Mouse (Mus musculus) MEL (cell line): ENCODE results near the gene Rffl. TPM values are rescaled to one million over a fixed set of nuclear protein-coding genes. Genes with fewer than 3 reads are reported as not detected.

Experiments used
- DNase-seq: peaks from one replicate; pipeline ENCODE4 v3.0.0; 2011; ENCODE audit warnings: low read depth, low spot score
- H3K27ac ChIP-seq: 2 replicates; pipeline ENCODE4 v1.5.1; 2012; ENCODE audit warnings: low read depth, mild to moderate bottlenecking, control low read depth, low read length, moderate library complexity; ENCODE audit not compliant: control insufficient read depth
- H3K27me3 ChIP-seq, 2 experiments: fragments of 150-350 bp in 1 of 2; sonication (generic) in 1 of 2; 2 replicates each; pipeline ENCODE4 v1.6.1; 2012; ENCODE audit warnings: low read length in 2 of 2, mild to moderate bottlenecking in 2 of 2, improper control_type of control experiment in 1 of 2, moderate library complexity in 1 of 2; ENCODE audit not compliant: insufficient read depth in 2 of 2, control insufficient read depth in 1 of 2
- H3K36me3 ChIP-seq, 2 experiments: 2 replicates each; pipeline ENCODE4 v1.6.1; 2012 to 2014; ENCODE audit warnings: low read length in 2 of 2, improper control_type of control experiment in 1 of 2, inconsistent platforms in 1 of 2, mild to moderate bottlenecking in 1 of 2; ENCODE audit not compliant: insufficient read depth in 2 of 2, control insufficient read depth in 1 of 2
- H3K4me1 ChIP-seq, 2 experiments: fragments of 150-350 bp in 1 of 2; sonication (generic) in 1 of 2; 2 replicates each; pipeline ENCODE4 v1.6.1; 2012; ENCODE audit warnings: low read length in 2 of 2, improper control_type of control experiment in 1 of 2, mild to moderate bottlenecking in 1 of 2; ENCODE audit not compliant: insufficient read depth in 2 of 2, control insufficient read depth in 1 of 2
- H3K4me3 ChIP-seq, 2 experiments: fragments of 150-350 bp in 1 of 2; sonication (generic) in 1 of 2; 2 replicates each; pipeline ENCODE4 v1.5.1; 2012; ENCODE audit warnings: low read depth in 2 of 2, low read length in 2 of 2, mild to moderate bottlenecking in 2 of 2, moderate library complexity in 2 of 2, control low read depth in 1 of 2, improper control_type of control experiment in 1 of 2; ENCODE audit not compliant: control insufficient read depth in 1 of 2, insufficient read depth in 1 of 2
- H3K79me2 ChIP-seq: 2 replicates; pipeline ENCODE4 v1.6.1; 2012; ENCODE audit warnings: mild to moderate bottlenecking, low read length, moderate library complexity; ENCODE audit not compliant: control insufficient read depth, poor library complexity, insufficient read depth
- H3K9ac ChIP-seq: 2 replicates; pipeline ENCODE4 v1.6.1; 2012; ENCODE audit warnings: low read depth, mild to moderate bottlenecking, control low read depth, low read length, moderate library complexity; ENCODE audit not compliant: control insufficient read depth, poor library complexity, severe bottlenecking
- H3K9me3 ChIP-seq: fragments of 150-350 bp; sonication (generic); replicated peaks from 2 replicates; pipeline ENCODE4 v1.6.1; 2012; ENCODE audit warnings: mild to moderate bottlenecking, low read length, improper control_type of control experiment, moderate library complexity; ENCODE audit not compliant: insufficient read depth
- CHD1 ChIP-seq: IDR thresholded peaks from 2 replicates; pipeline ENCODE4 v1.6.1; 2012; ENCODE audit warnings: low read depth, mild to moderate bottlenecking, inconsistent platforms, low read length, improper control_type of control experiment
- CHD2 ChIP-seq: IDR thresholded peaks from 2 replicates; pipeline ENCODE4 v1.6.1; 2011; ENCODE audit warnings: low read length, improper control_type of control experiment
- CTCF ChIP-seq, 3 experiments: IDR thresholded peaks in 2 of 3; conservative IDR thresholded peaks in 1 of 3; 2 replicates each; pipeline ENCODE4 v1.5.1; 2011 to 2012; ENCODE audit warnings: low read length in 3 of 3, low read depth in 2 of 3, mild to moderate bottlenecking in 2 of 3, improper control_type of control experiment in 1 of 3, inconsistent platforms in 1 of 3, mixed read lengths in 1 of 3, moderate library complexity in 1 of 3; ENCODE audit not compliant: control insufficient read depth in 1 of 3, insufficient read depth in 1 of 3, poor library complexity in 1 of 3, severe bottlenecking in 1 of 3
- E2F4 ChIP-seq: IDR thresholded peaks from 2 replicates; pipeline ENCODE4 v1.6.1; 2011; ENCODE audit warnings: low read depth, low read length, improper control_type of control experiment, borderline replicate concordance
- EP300 ChIP-seq, 2 experiments: IDR thresholded peaks; 2 replicates each; pipeline ENCODE4 v1.6.1; 2011; ENCODE audit warnings: improper control_type of control experiment in 2 of 2, low read length in 2 of 2, low read depth in 1 of 2, mild to moderate bottlenecking in 1 of 2
- GABPA ChIP-seq: IDR thresholded peaks from 2 replicates; pipeline ENCODE4 v1.6.1; 2012; ENCODE audit warnings: low read depth, mild to moderate bottlenecking, inconsistent platforms, low read length, improper control_type of control experiment, moderate library complexity
- HCFC1 ChIP-seq: IDR thresholded peaks from 2 replicates; pipeline ENCODE4 v1.6.1; 2012; ENCODE audit warnings: low read depth, mild to moderate bottlenecking, inconsistent platforms, low read length, improper control_type of control experiment, moderate library complexity
- MAFK ChIP-seq: IDR thresholded peaks from 2 replicates; pipeline ENCODE4 v1.6.1; 2011; ENCODE audit warnings: low read depth, mild to moderate bottlenecking, low read length, improper control_type of control experiment, borderline replicate concordance
- MAX ChIP-seq: IDR thresholded peaks from 2 replicates; pipeline ENCODE4 v1.6.1; 2011; ENCODE audit warnings: low read length, improper control_type of control experiment
- MEF2A ChIP-seq: IDR thresholded peaks from 2 replicates; pipeline ENCODE4 v1.6.1; 2014; ENCODE audit warnings: low read depth, mild to moderate bottlenecking, inconsistent platforms, low read length, improper control_type of control experiment; ENCODE audit not compliant: poor library complexity, insufficient replicate concordance, severe bottlenecking; ENCODE audit errors: extremely low read depth
- MXI1 ChIP-seq: IDR thresholded peaks from 2 replicates; pipeline ENCODE4 v1.6.1; 2011; ENCODE audit warnings: mild to moderate bottlenecking, low read depth, low read length, improper control_type of control experiment
- MYC ChIP-seq: IDR thresholded peaks from 2 replicates; pipeline ENCODE4 v1.6.1; 2011; ENCODE audit warnings: low read depth, mild to moderate bottlenecking, low read length, improper control_type of control experiment, moderate library complexity
- NELFE ChIP-seq: IDR thresholded peaks from 2 replicates; pipeline ENCODE4 v1.6.1; 2011; ENCODE audit warnings: low read depth, low read length, improper control_type of control experiment
- POLR2A ChIP-seq, 2 experiments: IDR thresholded peaks; 2 replicates each; pipeline ENCODE4 v1.6.1; 2011 to 2012; ENCODE audit warnings: low read length in 2 of 2, mild to moderate bottlenecking in 2 of 2, control low read depth in 1 of 2, improper control_type of control experiment in 1 of 2, low read depth in 1 of 2, moderate library complexity in 1 of 2; ENCODE audit not compliant: control insufficient read depth in 1 of 2, insufficient read depth in 1 of 2, poor library complexity in 1 of 2
- POLR2AphosphoS2 ChIP-seq: IDR thresholded peaks from 2 replicates; pipeline ENCODE4 v1.6.1; 2011; ENCODE audit warnings: low read length, improper control_type of control experiment
- POLR2AphosphoS5 ChIP-seq: IDR thresholded peaks from 2 replicates; pipeline ENCODE4 v1.6.1; 2012; ENCODE audit warnings: low read depth, borderline replicate concordance, mild to moderate bottlenecking, inconsistent platforms, low read length, moderate library complexity, mixed read lengths
- TBP ChIP-seq: IDR thresholded peaks from 2 replicates; pipeline ENCODE4 v1.8.0; 2011; ENCODE audit warnings: low read depth, low read length, improper control_type of control experiment
- USF1 ChIP-seq: IDR thresholded peaks from 2 replicates; pipeline ENCODE4 v1.6.1; 2014; ENCODE audit warnings: low read depth, mild to moderate bottlenecking, inconsistent platforms, low read length, improper control_type of control experiment, moderate library complexity
- ZC3H11A ChIP-seq: IDR thresholded peaks from 2 replicates; pipeline ENCODE4 v1.6.1; 2012; ENCODE audit warnings: low read depth, mild to moderate bottlenecking, inconsistent platforms, low read length, improper control_type of control experiment
- ZKSCAN1 ChIP-seq: IDR thresholded peaks from 2 replicates; pipeline ENCODE4 v1.6.1; 2012; ENCODE audit warnings: low read depth, mild to moderate bottlenecking, inconsistent platforms, low read length, improper control_type of control experiment, moderate library complexity
- polyA plus RNA-seq, 2 experiments: library from polyadenylated mRNA; stranded (reverse) in 1 of 2; unstranded in 1 of 2; fragments of >175 nt in 1 of 2; fragments of >200 nt in 1 of 2; gene quantifications; 2 replicates each; pipeline versions ENCODE4 v1.2.1 to v1.2.4; 2012; ENCODE audit warnings: low replicate concordance in 2 of 2, low read depth in 1 of 2; ENCODE audit not compliant: insufficient read length in 2 of 2, insufficient read depth in 1 of 2, missing spikeins in 1 of 2
- total RNA-seq: library from RNA; depleted of rRNA; stranded (reverse); fragments of 300-350 nt; gene quantifications from 2 replicates; pipeline ENCODE4 v1.2.3, GENCODE M21; 2012

Rffl gene
- total and polyA plus RNA-seq, 3 experiments, result 15.2 to 17.8 TPM; not detected in 1

GRCm38 (mm10) chr11:82901606-82902310, 30.7 kb upstream of the Rffl start:
- TF ChIP-seq MAX (no peak), POLR2AphosphoS5 (no peak), HCFC1 (no peak)
- H3K27me3 ChIP-seq, result no peaks in the 10 kb centered on the region
- peaks cover 6 to 11% of the 10 kb centered on the region in 2 experiments for H3K36me3 ChIP-seq
- H3K27ac ChIP-seq, result no peak overlapping the region
- H3K4me1 ChIP-seq, result 0 out of 4 replicates have a peak, but pooled peaks cover 0 to 6% of the 10 kb centered on the region in 2 experiments
- peaks cover 7% of the 10 kb centered on the region for H3K79me2 ChIP-seq
- H3K9ac ChIP-seq, result no peak overlapping the region
- H3K4me3 ChIP-seq, result no peak overlapping the region
- no peaks in the 10 kb centered on the region for H3K9me3 ChIP-seq
- no peak for DNase-seq

- no peak for DNase-seq
- TF ChIP-seq TBP (no peak), POLR2AphosphoS2 (peak; percentile 94), MXI1 (no peak), USF1 (no peak), GABPA (no peak), ZKSCAN1 (no peak), MEF2A (no peak), EP300 (IDR thresholded peaks at IDR 0.05; ENCODE audit: low read depth in 1 of 2, low read length in 2 of 2) (no peak), CHD2 (no peak; the same call in 1 of the 2 replicates), MYC (no peak), E2F4 (no peak), CHD1 (no peak), NELFE (no peak), POLR2A (IDR thresholded peaks at IDR 0.05; ENCODE audit: control insufficient read depth in 1 of 2, insufficient read depth in 1 of 2, low read depth in 1 of 2, low read length in 2 of 2, poor library complexity in 1 of 2) (peak in 1 of 2 experiments; percentile 29; a peak in 1 of 4 replicates), ZC3H11A (no peak), MAFK (no peak), CTCF (IDR thresholded peaks at IDR 0.05 in 2 of 3, conservative IDR thresholded peaks at IDR 0.05 in 1 of 3; ENCODE audit: control insufficient read depth in 1 of 3, insufficient read depth in 1 of 3, low read depth in 2 of 3, low read length in 3 of 3, poor library complexity in 1 of 3, severe bottlenecking in 1 of 3) (no peak)
- TF ChIP-seq, all 39 proteins: peak for 2
- H3K36me3 ChIP-seq, result peaks cover 0 to 3% of the 10 kb centered on the region in 2 experiments; a peak in 1 of 4 replicates
Observed at GRCm38 (mm10) chr11:82899720-82900119, 28.7 kb upstream of the Rffl start.

More at GRCm38 (mm10) chr11:82899720-82900119, 28.7 kb upstream of the Rffl start:
- H3K27me3 ChIP-seq, result no peaks in the 10 kb centered on the region
- H3K79me2 ChIP-seq, result no peaks in the 10 kb centered on the region
- H3K4me1 ChIP-seq, result no peaks in the 10 kb centered on the region
- H3K4me3 ChIP-seq, result no peak overlapping the region
- no peak overlapping the region for H3K9ac ChIP-seq
- H3K9me3 ChIP-seq, result no peaks in the 10 kb centered on the region
- no peak overlapping the region for H3K27ac ChIP-seq
